26 mouse cellular contexts compared by ENCODE assay signal in genomic region chr12:52214837-52215236, GRCm38 (mm10).
"Had no signal": no experiment of that assay in that cellular context is flagged by ENCODE, and none has a peak within 500 bp of the region (broad histone marks: within the 10 kb centered on the region; RNA-seq: fewer than 3 reads in every experiment).

No protein-coding gene starts in this region.

- H3K36me3 ChIP-seq: embryonic facial prominence, embryonic 10.5 days; embryonic facial prominence, embryonic 12.5 days; embryonic facial prominence, embryonic 13.5 days; embryonic facial prominence, embryonic 15.5 days; forebrain, embryonic 10.5 days; forebrain, embryonic 12.5 days; forebrain, embryonic 15.5 days; heart, embryonic 10.5 days had no signal

- H3K9ac ChIP-seq: embryonic facial prominence, embryonic 12.5 days; embryonic facial prominence, embryonic 13.5 days; embryonic facial prominence, embryonic 15.5 days; forebrain, embryonic 12.5 days; forebrain, embryonic 13.5 days; forebrain, embryonic 15.5 days; forebrain, postnatal 0 days had no signal

- H3K27ac ChIP-seq: embryonic facial prominence, embryonic 10.5 days; embryonic facial prominence, embryonic 12.5 days; embryonic facial prominence, embryonic 13.5 days; embryonic facial prominence, embryonic 15.5 days; forebrain, embryonic 10.5 days; forebrain, embryonic 12.5 days; forebrain, embryonic 13.5 days; forebrain, embryonic 15.5 days; gastrocnemius, adult 2 months; heart, embryonic 10.5 days had no signal

- H3K4me1 ChIP-seq: embryonic facial prominence, embryonic 10.5 days; embryonic facial prominence, embryonic 12.5 days; embryonic facial prominence, embryonic 13.5 days; embryonic facial prominence, embryonic 15.5 days; forebrain, embryonic 10.5 days; forebrain, embryonic 12.5 days; forebrain, embryonic 13.5 days; forebrain, embryonic 15.5 days; heart, embryonic 10.5 days had no signal

- DNase-seq: cerebellum, adult 9-11 months; cerebellum, postnatal 10 days; cerebellum, postnatal 14 days; cerebellum, postnatal 25 days; cerebellum, postnatal 36 days; embryo, embryonic 11 days; forebrain, postnatal 0 days; gastrocnemius, adult 2 months; gastrocnemius, postnatal 10 days; gastrocnemius, postnatal 14 days; gastrocnemius, postnatal 25 days; gastrocnemius, postnatal 36 days; heart, adult 11 months; heart, adult 18-20 months had no signal

- H3K4me3 ChIP-seq: embryonic facial prominence, embryonic 10.5 days; embryonic facial prominence, embryonic 12.5 days; embryonic facial prominence, embryonic 13.5 days; embryonic facial prominence, embryonic 15.5 days; erythroblast, embryonic 14.5 days; forebrain, embryonic 10.5 days; forebrain, embryonic 12.5 days; forebrain, embryonic 13.5 days; forebrain, embryonic 15.5 days; gastrocnemius, adult 2 months; heart, embryonic 10.5 days had no signal

- ATAC-seq: forebrain, embryonic 13.5 days; forebrain, embryonic 14.5 days; forebrain, embryonic 15.5 days; forebrain, embryonic 16.5 days; forebrain, postnatal 0 days had no signal

- H3K9me3 ChIP-seq: embryonic facial prominence, embryonic 10.5 days; embryonic facial prominence, embryonic 12.5 days; embryonic facial prominence, embryonic 13.5 days; embryonic facial prominence, embryonic 15.5 days; forebrain, embryonic 10.5 days; forebrain, embryonic 12.5 days; forebrain, embryonic 13.5 days; forebrain, embryonic 15.5 days; heart, embryonic 10.5 days had no signal

- H3K27me3 ChIP-seq: embryonic facial prominence, embryonic 12.5 days; embryonic facial prominence, embryonic 13.5 days; embryonic facial prominence, embryonic 15.5 days; forebrain, embryonic 12.5 days; forebrain, embryonic 13.5 days; forebrain, embryonic 15.5 days had no signal
